In the genomic region with DNA sequence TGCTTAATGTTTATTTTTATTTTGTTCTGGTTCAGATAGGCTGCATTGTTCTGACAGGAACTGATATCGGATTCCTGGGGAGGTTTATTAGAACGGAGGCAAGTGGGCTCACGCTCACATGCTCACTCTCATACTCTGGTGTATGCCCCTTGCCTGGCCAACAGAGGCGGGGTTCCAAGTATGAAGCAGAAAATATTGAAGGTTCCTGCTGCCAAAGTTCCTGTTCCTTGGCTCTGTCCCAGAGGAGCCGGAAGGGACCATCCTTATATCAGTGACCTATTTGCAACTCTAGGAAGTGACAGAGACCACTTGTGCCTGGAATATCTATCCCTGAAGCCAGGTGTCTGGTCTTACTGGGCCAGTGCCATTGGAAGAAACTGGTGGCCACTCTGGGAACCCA, we compare ENCODE assay signal across 15 mouse cellular contexts.
"Had no signal": no experiment of that assay in that cellular context is flagged by ENCODE, and none has a peak within 500 bp of the region (broad histone marks: within the 10 kb centered on the region; RNA-seq: fewer than 3 reads in every experiment).

No protein-coding gene starts in this region.

- DNase-seq: heart, postnatal 10 days; heart, postnatal 36 days; heart, postnatal 4 days; kidney, adult 11 months; kidney, adult 18-20 months; kidney, adult 2 months; kidney, adult 8-10 months; kidney, adult 9 months; kidney, postnatal 10 days; kidney, postnatal 14 days; kidney, postnatal 25 days; kidney, postnatal 36 days; kidney, postnatal 4 days; layer of hippocampus, adult 9-11 months; layer of hippocampus, postnatal 36 days had no signal
